Mouse (Mus musculus): Measurements from ENCODE around the gene Mical3.

The Mical3 gene

GRCm38 (mm10) chr6:120903961-120904360 lies 226.8 kb downstream of the Mical3 start:
- no peak for DNase-seq (ENCODE audit: low spot score)

DNA sequence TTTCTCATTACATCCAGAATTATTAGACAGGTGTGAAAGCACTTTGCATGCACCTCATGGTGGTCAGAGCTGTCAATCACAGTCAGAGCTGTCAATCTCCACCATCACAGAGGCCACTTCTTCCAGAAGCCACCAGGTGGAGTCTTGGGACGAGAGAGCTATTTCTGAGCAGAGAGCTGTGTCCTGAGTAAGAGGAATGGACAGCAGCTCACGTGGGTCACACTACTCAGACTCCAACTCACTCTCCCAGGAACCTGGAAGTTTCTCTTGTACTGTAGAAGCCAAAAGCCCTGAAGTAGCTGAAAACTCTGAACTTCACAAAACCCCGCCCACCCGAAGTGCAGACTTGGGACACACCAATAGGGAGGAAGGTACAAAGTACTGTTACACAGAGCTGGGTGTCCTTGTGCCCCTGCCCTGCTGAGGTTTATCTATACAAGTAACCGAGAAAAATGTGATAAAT lies 227.3 kb downstream of the Mical3 start:
- no peak for DNase-seq (ENCODE audit: low spot score)

- no peak for DNase-seq (ENCODE audit: low spot score)
Measured at GRCm38 (mm10) chr6:120901776-120902645, 228.8 kb downstream of the Mical3 start.

DNA sequence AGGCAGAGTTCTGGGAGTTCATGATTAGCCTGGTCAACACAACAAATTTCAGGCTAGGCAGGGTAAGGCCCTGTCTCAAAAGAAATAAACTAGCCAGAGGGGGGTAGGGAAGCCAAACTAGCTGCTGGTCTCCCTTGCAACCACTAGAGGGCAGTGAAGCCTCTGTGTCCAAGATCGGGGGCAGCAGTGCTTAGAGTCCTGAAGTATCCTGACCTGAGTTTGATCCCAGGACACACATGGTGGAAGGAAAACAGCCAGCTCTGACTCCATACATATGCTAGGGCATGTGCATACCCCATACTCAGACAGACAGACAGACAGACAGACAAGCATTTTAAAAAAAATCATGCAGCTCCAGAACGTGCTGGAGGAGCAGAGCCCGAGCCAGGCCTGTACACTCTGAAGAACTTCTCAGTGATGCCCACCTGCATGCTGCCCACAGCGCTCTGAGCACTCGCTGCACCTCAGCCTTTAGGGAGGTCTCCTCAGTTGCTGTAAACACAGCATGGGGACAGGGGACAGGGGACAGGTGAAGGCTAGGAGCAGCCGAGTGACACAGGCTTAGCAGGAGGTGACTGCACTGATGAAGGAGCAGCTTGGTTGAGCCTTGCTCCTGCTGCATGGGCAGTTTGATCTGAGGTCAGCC lies 232.5 kb downstream of the Mical3 start:
- peak; percentile 37 for DNase-seq (ENCODE audit: low spot score)

GRCm38 (mm10) chr6:120894524-120894923 lies 236.3 kb downstream of the Mical3 start:
- no peak for DNase-seq (ENCODE audit: low spot score)

- DNase-seq (ENCODE audit: low spot score): no peak
Measured at GRCm38 (mm10) chr6:120894089-120894488, 236.7 kb downstream of the Mical3 start.

DNA sequence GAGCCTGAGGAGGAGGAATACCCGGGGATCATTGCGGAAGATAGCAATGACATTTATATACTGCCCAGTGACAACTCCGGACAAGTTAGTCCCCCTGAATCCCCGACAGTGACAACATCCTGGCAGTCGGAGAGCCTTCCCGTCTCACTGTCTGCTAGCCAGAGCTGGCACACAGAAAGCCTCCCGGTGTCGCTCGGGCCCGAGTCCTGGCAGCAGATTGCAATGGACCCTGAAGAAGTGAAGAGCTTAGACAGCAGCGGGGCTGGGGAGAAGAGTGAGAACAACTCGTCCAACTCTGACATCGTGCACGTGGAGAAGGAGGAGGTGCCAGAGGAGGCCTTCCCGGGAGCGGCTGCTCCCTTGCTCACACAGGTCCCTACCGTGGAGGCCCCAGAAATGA lies 244.1 kb downstream of the Mical3 start:
- no peak for DNase-seq (ENCODE audit: low spot score)

- DNase-seq (ENCODE audit: low spot score): no peak
Measured at GRCm38 (mm10) chr6:120884436-120884835, 246.4 kb downstream of the Mical3 start.
